26 mouse cellular contexts compared by ENCODE assay signal in genomic region chr9:68874544-68874943, GRCm38 (mm10).
A peak's percentile ranks its signal among the peaks of the same experiment; 100 is the strongest.
DNase-seq lines count a peak whose midpoint lies in the region; ATAC-seq lines count a peak whose summit lies in the region.
"Had no signal": no experiment of that assay in that cellular context is flagged by ENCODE, and none has a peak within 500 bp of the region (broad histone marks: within the 10 kb centered on the region; RNA-seq: fewer than 3 reads in every experiment).

No protein-coding gene starts in this region.

- no peak overlapping the region for H3K4me3 ChIP-seq in embryonic facial prominence, embryonic 14.5 days (ENCODE audit: low read depth, low read length)
- no peak overlapping the region for H3K4me3 ChIP-seq in limb, embryonic 11.5 days (ENCODE audit: low read depth, low read length)
- H3K4me3 ChIP-seq: erythroblast, embryonic 14.5 days; forebrain, embryonic 10.5 days; heart, embryonic 10.5 days; hindbrain, embryonic 12.5 days had no signal

- DNase-seq in embryo, embryonic 10 days (ENCODE audit: low spot score): peak; percentile 27
- no peak for DNase-seq in embryo, embryonic 9.5 days (ENCODE audit: extremely low spot score)
- DNase-seq in embryonic facial prominence, embryonic 14.5 days (ENCODE audit: low spot score): peak; percentile 80
- peak; percentile 52 for DNase-seq in limb, embryonic 11.5 days (ENCODE audit: low spot score)
- DNase-seq in left cerebral cortex, adult 18-20 months (ENCODE audit: low spot score in 2 of 2): no peak
- no peak for DNase-seq in urinary bladder, postnatal 10 days (ENCODE audit: low spot score)
- no peak for DNase-seq in left cerebral cortex, adult 8-10 months (ENCODE audit: low spot score in 2 of 2)
- DNase-seq in thymus, postnatal 0 days (ENCODE audit: low spot score): no peak
- DNase-seq: adrenal gland, postnatal 10 days; B cell, adult 2 months; cerebellum, adult 11 months; cerebellum, adult 9-11 months; cerebellum, postnatal 36 days; gastrocnemius, postnatal 36 days; heart, adult 18-20 months; heart, postnatal 10 days; heart, postnatal 4 days had no signal

- H3K36me3 ChIP-seq in embryonic facial prominence, embryonic 14.5 days (ENCODE audit: control insufficient read depth, insufficient read depth, low read length): no peaks in the 10 kb centered on the region
- H3K36me3 ChIP-seq in limb, embryonic 11.5 days (ENCODE audit: control insufficient read depth, insufficient read depth, low read length): no peaks in the 10 kb centered on the region
- H3K36me3 ChIP-seq: forebrain, embryonic 10.5 days; G1E; heart, embryonic 10.5 days; hindbrain, embryonic 12.5 days had no signal

- peak; percentile 33; the same call in 1 of the 2 replicates for ATAC-seq in embryonic facial prominence, embryonic 14.5 days (ENCODE audit: low read depth)
- 0 out of 2 replicates have a peak, but pooled peaks have one; percentile 60 for ATAC-seq in limb, embryonic 11.5 days (ENCODE audit: insufficient number of reproducible peaks, low FRiP score, low TSS enrichment, low read depth)
- ATAC-seq: CD4-positive, CD25-positive, alpha-beta regulatory T cell, adult 4 months; forebrain, embryonic 14.5 days; hindbrain, embryonic 16.5 days; inflammation-experienced regulatory T-cells, adult 6 months had no signal

- no peak overlapping the region for H3K4me2 ChIP-seq in embryonic facial prominence, embryonic 14.5 days (ENCODE audit: low read depth, low read length)
- H3K4me2 ChIP-seq in limb, embryonic 11.5 days (ENCODE audit: low read depth, severe bottlenecking): no peak overlapping the region
- H3K4me2 ChIP-seq: hindbrain, embryonic 12.5 days had no signal

- H3K9ac ChIP-seq in embryonic facial prominence, embryonic 14.5 days (ENCODE audit: low read depth, low read length): no peak overlapping the region
- no peak overlapping the region for H3K9ac ChIP-seq in limb, embryonic 11.5 days (ENCODE audit: low read length)
- H3K9ac ChIP-seq: hindbrain, embryonic 12.5 days had no signal

- H3K4me1 ChIP-seq in embryonic facial prominence, embryonic 14.5 days (ENCODE audit: control insufficient read depth, insufficient read depth, low read length): peaks cover 10% of the 10 kb centered on the region
- peaks cover 10% of the 10 kb centered on the region; the same call in 1 of the 2 replicates for H3K4me1 ChIP-seq in limb, embryonic 11.5 days (ENCODE audit: control insufficient read depth, insufficient read depth, low read length)

- no peaks in the 10 kb centered on the region for H3K27me3 ChIP-seq in embryonic facial prominence, embryonic 14.5 days (replicated peaks; ENCODE audit: control insufficient read depth, insufficient read depth, low read length)
- no peaks in the 10 kb centered on the region for H3K27me3 ChIP-seq in limb, embryonic 11.5 days (ENCODE audit: control insufficient read depth, insufficient read depth, low read length)
- H3K27me3 ChIP-seq: hindbrain, embryonic 12.5 days had no signal

- H3K27ac ChIP-seq in embryonic facial prominence, embryonic 14.5 days (replicated peaks; ENCODE audit: low read depth, low read length): no peak overlapping the region; the same call in 1 of the 2 replicates
- H3K27ac ChIP-seq in limb, embryonic 11.5 days (replicated peaks; ENCODE audit: low read depth, low read length): no peak overlapping the region
- H3K27ac ChIP-seq: forebrain, embryonic 10.5 days; heart, embryonic 10.5 days; hindbrain, embryonic 12.5 days had no signal

- WGBS in embryonic facial prominence, embryonic 14.5 days: 44% methylated on average over 2 of the region's 2 CpGs
- 26% methylated on average over 2 of the region's 2 CpGs for WGBS in limb, embryonic 11.5 days

- H3K9me3 ChIP-seq in embryonic facial prominence, embryonic 14.5 days (ENCODE audit: control insufficient read depth, low read length): no peaks in the 10 kb centered on the region
- no peaks in the 10 kb centered on the region for H3K9me3 ChIP-seq in limb, embryonic 11.5 days (ENCODE audit: control insufficient read depth, low read length)
- H3K9me3 ChIP-seq: forebrain, embryonic 10.5 days; heart, embryonic 10.5 days; hindbrain, embryonic 12.5 days had no signal

Comparison
In these comparisons a context has a peak if more than half of its experiments do, and no peak if none do; other contexts are left out.
1. DNase-seq: peak in embryo, embryonic 10 days (single experiment), embryonic facial prominence, embryonic 14.5 days (single experiment) and limb, embryonic 11.5 days (single experiment); none in embryo, embryonic 9.5 days (single experiment), left cerebral cortex, adult 18-20 months (0 of 2), urinary bladder, postnatal 10 days (single experiment), left cerebral cortex, adult 8-10 months (0 of 2) and thymus, postnatal 0 days (single experiment).